Mouse (Mus musculus) CD4-positive naive resting alpha-beta T cell, adult 76 days (primary cell): ENCODE data around the gene Gm9048. TPM values are rescaled to one million over a fixed set of nuclear protein-coding genes. Genes with fewer than 3 reads are reported as not detected.

Experiments used
- total RNA-seq: library from RNA; stranded (reverse); gene quantifications from one replicate; pipeline ENCODE4 v1.2.4, GENCODE M21; 2023

Gm9048 gene
- total RNA-seq, result not detected

DNA sequence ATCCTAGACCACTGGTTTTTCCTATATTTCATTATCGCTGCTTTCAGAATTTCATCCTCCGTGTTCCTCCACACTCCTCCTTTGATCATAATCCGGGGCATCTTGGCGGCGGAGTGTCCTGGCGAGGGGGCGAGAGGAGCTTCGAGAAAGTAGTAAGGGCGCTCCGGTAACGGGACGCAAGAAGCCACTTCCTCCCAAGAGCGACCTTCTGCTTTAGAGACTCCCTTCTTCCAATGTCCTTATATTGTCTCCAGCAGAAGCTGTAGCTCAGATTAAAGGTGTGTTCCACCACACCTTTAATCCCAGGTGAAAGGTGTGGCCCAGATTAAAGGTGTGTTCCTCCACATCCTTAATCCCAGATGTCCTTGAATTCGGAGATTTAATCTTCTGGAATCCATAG lies at the start of gene Gm9048:
Gene Gm9048, minus strand, starts transcription at position 101 of the 400 bp plus-strand sequence.

GRCm38 (mm10) chr10:118354005-118354404 lies 5.5 kb upstream of the Gm9048 start, which contains the start of gene Gm9049:
Gene Gm9049 (minus strand): TSS chr10:118354105.

GRCm38 (mm10) chr10:118343155-118343554 lies 5.3 kb downstream of the Gm9048 start, which contains the start of gene Gm9046:
Gene Gm9046 (minus strand): TSS chr10:118343255.

GRCm38 (mm10) chr10:118337731-118338130 lies 10.7 kb downstream of the Gm9048 start, which contains the start of gene Gm9045:
Gene Gm9045 (minus strand): TSS chr10:118337831.

GRCm38 (mm10) chr10:118332308-118332707 lies 16.2 kb downstream of the Gm9048 start, which contains the start of gene Gm9044:
Gene Gm9044 (minus strand): TSS chr10:118332408.

GRCm38 (mm10) chr10:118326869-118327268 lies 21.6 kb downstream of the Gm9048 start, which contains the start of gene Gm9040:
Gene Gm9040 (minus strand): TSS chr10:118326969.

Other genes with a start within 250 kb of the Gm9048 start
- 10.8 TPM for gene Mdm1, start 206.9 kb downstream of the Gm9048 start, total RNA-seq
- not detected for gene Il22, start 143.7 kb downstream of the Gm9048 start, total RNA-seq
- gene Gm32717, start 107.9 kb downstream of the Gm9048 start, total RNA-seq, result 0.64 TPM
- 0.64 TPM for gene Gm32802, start 90.0 kb downstream of the Gm9048 start, total RNA-seq
- gene Iltifb, start 53.6 kb downstream of the Gm9048 start, total RNA-seq, result not detected
- not detected for gene Gm9040, start 21.7 kb downstream of the Gm9048 start, total RNA-seq
- not detected for gene Gm9044, start 16.3 kb downstream of the Gm9048 start, total RNA-seq
- gene Gm9045, start 10.8 kb downstream of the Gm9048 start, total RNA-seq, result not detected
- gene Gm9046, start 5.4 kb downstream of the Gm9048 start, total RNA-seq, result not detected
- not detected for gene Gm9049, start 5.4 kb upstream of the Gm9048 start, total RNA-seq
- gene Ifng, start 92.4 kb upstream of the Gm9048 start, total RNA-seq, result 2.1 TPM